Mouse (Mus musculus): ENCODE measurements around the gene Prpf31. TPM values are rescaled to one million over a fixed set of nuclear protein-coding genes. Genes with fewer than 3 reads are reported as not detected.
A peak's percentile ranks its signal among the peaks of the same experiment; 100 is the strongest.
"Not testable (repeated sequence)": the region's sequence is repeated elsewhere in the genome, so short reads cannot be mapped to it uniquely, and the experiment has no call there.

The Prpf31 gene
- total RNA-seq (2021), result 10 to 100 TPM; 50.9 to 51.1 TPM
- long read RNA-seq, experiment 1, transcript Prpf31-201 (14 exons, 3,144 nt), result major isoform, 45 of 74 reads
- long read RNA-seq, experiment 1, transcript Prpf31-205 (3 exons, 827 nt), result minor isoform, 21 of 74 reads
- long read RNA-seq, experiment 1, partial matches to known transcripts, result 5 of 74 reads
- long read RNA-seq, experiment 1, other reads (novel, unspliced or antisense), result 3 of 74 reads
- long read RNA-seq, experiment 2, transcript Prpf31-205 (3 exons, 827 nt), result minor isoform, 10 of 70 reads
- long read RNA-seq, experiment 2, transcript Prpf31-201 (14 exons, 3,144 nt), result major isoform, 45 of 70 reads
- long read RNA-seq, experiment 2, partial matches to known transcripts, result 7 of 70 reads
- long read RNA-seq, experiment 2, other reads (novel, unspliced or antisense), result 7 of 70 reads

GRCm38 (mm10) chr7:3629543-3630477, at the start of gene Prpf31, which contains the start of gene Tfpt:
Gene Prpf31 (plus strand): TSS chr7:3629985.
Gene Tfpt (minus strand): TSS chr7:3629929.
- intact Hi-C loops (cut with DNase I), result no loop called here
- peak; percentile 94 to 95 for DNase-seq (ENCODE audit: low spot score in 2 of 2)

- intact Hi-C loops (cut with DNase I), result no loop called here
- no peak for DNase-seq (ENCODE audit: low spot score in 2 of 2)
Observed at GRCm38 (mm10) chr7:3580029-3580428, 49.8 kb upstream of the Prpf31 start.

- intact Hi-C loops (cut with DNase I), result no loop called here
- DNase-seq (ENCODE audit: low spot score in 2 of 2), result no peak
Observed at GRCm38 (mm10) chr7:3585763-3586162, 44.0 kb upstream of the Prpf31 start.

- DNase-seq (ENCODE audit: low spot score in 2 of 2), result no peak
- intact Hi-C loops (cut with DNase I), result no loop called here
Observed at GRCm38 (mm10) chr7:3586255-3586654, 43.5 kb upstream of the Prpf31 start.

- no peak for DNase-seq (ENCODE audit: low spot score in 2 of 2)
- intact Hi-C loops (cut with DNase I), result no loop called here
Observed at GRCm38 (mm10) chr7:3587292-3587691, 42.5 kb upstream of the Prpf31 start.

- DNase-seq (ENCODE audit: low spot score in 2 of 2), result no peak
- intact Hi-C loops (cut with DNase I), result no loop called here
Observed at GRCm38 (mm10) chr7:3590550-3590949, 39.2 kb upstream of the Prpf31 start.

GRCm38 (mm10) chr7:3591534-3591933, 38.3 kb upstream of the Prpf31 start:
- intact Hi-C loops (cut with DNase I), result no loop called here
- DNase-seq (ENCODE audit: low spot score in 2 of 2), result no peak

GRCm38 (mm10) chr7:3593855-3594254, 35.9 kb upstream of the Prpf31 start:
- DNase-seq (ENCODE audit: low spot score in 2 of 2), result no peak
- intact Hi-C loops (cut with DNase I), result no loop called here

GRCm38 (mm10) chr7:3594686-3595085, 35.1 kb upstream of the Prpf31 start:
- intact Hi-C loops (cut with DNase I), result no loop called here

GRCm38 (mm10) chr7:3595146-3595545, 34.6 kb upstream of the Prpf31 start:
- no peak for DNase-seq (ENCODE audit: low spot score in 2 of 2)
- intact Hi-C loops (cut with DNase I), result no loop called here

More at GRCm38 (mm10) chr7:3594686-3595085, 35.1 kb upstream of the Prpf31 start:
- no peak for DNase-seq (ENCODE audit: low spot score in 2 of 2)

- intact Hi-C loops (cut with DNase I); DNase-seq (ENCODE audit: low spot score in 2 of 2): not testable (repeated sequence)
Observed at GRCm38 (mm10) chr7:3597755-3598154, 32.0 kb upstream of the Prpf31 start.

- DNase-seq (ENCODE audit: low spot score in 2 of 2), result peak; percentile 84 to 85
- intact Hi-C loops (cut with DNase I), result no loop called here
Observed at GRCm38 (mm10) chr7:3601119-3601518, 28.7 kb upstream of the Prpf31 start.

- no peak for DNase-seq (ENCODE audit: low spot score in 2 of 2)
- intact Hi-C loops (cut with DNase I), result no loop called here
Observed at GRCm38 (mm10) chr7:3606798-3607197, 23.0 kb upstream of the Prpf31 start.

GRCm38 (mm10) chr7:3607391-3607790, 22.4 kb upstream of the Prpf31 start:
- no peak for DNase-seq (ENCODE audit: low spot score in 2 of 2)
- intact Hi-C loops (cut with DNase I), result no loop called here

- DNase-seq (ENCODE audit: low spot score in 2 of 2), result no peak
- intact Hi-C loops (cut with DNase I), result no loop called here
Observed at GRCm38 (mm10) chr7:3608668-3609067, 21.1 kb upstream of the Prpf31 start.

- intact Hi-C loops (cut with DNase I), result no loop called here
Observed at GRCm38 (mm10) chr7:3609082-3609481, 20.7 kb upstream of the Prpf31 start.

GRCm38 (mm10) chr7:3610437-3610836, 19.3 kb upstream of the Prpf31 start:
- no peak for DNase-seq (ENCODE audit: low spot score in 2 of 2)
- intact Hi-C loops (cut with DNase I), result no loop called here

More at GRCm38 (mm10) chr7:3609082-3609481, 20.7 kb upstream of the Prpf31 start:
- DNase-seq (ENCODE audit: low spot score in 2 of 2), result no peak

GRCm38 (mm10) chr7:3611006-3611405, 18.8 kb upstream of the Prpf31 start:
- intact Hi-C loops (cut with DNase I), result no loop called here
- no peak for DNase-seq (ENCODE audit: low spot score in 2 of 2)

GRCm38 (mm10) chr7:3614021-3614420, 15.8 kb upstream of the Prpf31 start:
- intact Hi-C loops (cut with DNase I), result no loop called here
- DNase-seq (ENCODE audit: low spot score in 2 of 2), result no peak

- intact Hi-C loops (cut with DNase I), result no loop called here
- no peak for DNase-seq (ENCODE audit: low spot score in 2 of 2)
Observed at GRCm38 (mm10) chr7:3616057-3616388, 13.8 kb upstream of the Prpf31 start, which contains the start of gene Oscar. Gene Oscar (minus strand): TSS chr7:3616157.

Data from left cerebral cortex, postnatal 14 days (tissue).